Mouse (Mus musculus) spleen, embryonic (tissue): ENCODE data around the gene Evx1.

Source experiments
- CTCF ChIA-PET: fragments of 350-600 bp; sonication (Branson Sonifier 250); formaldehyde crosslinking; loops from one replicate; lab custom pipeline; 2022; lab: Charles Lee

Evx1 gene

GRCm38 (mm10) chr6:52290186-52290585 lies 23.1 kb upstream of the Evx1 start:
- CTCF ChIA-PET = interaction anchor here (0.6 kb wide), 1 partner anchor 1484 kb away, joined by 7 read pairs; no protein-coding TSS in a partner anchor

- CTCF ChIA-PET = no interaction called here
Measured at GRCm38 (mm10) chr6:52291021-52291860, 22.1 kb upstream of the Evx1 start.

GRCm38 (mm10) chr6:52292328-52292727 lies 21.0 kb upstream of the Evx1 start:
- CTCF ChIA-PET = no interaction called here

GRCm38 (mm10) chr6:52294616-52295015 lies 18.7 kb upstream of the Evx1 start:
- CTCF ChIA-PET = no interaction called here

GRCm38 (mm10) chr6:52298511-52298910 lies 14.8 kb upstream of the Evx1 start:
- CTCF ChIA-PET = no interaction called here

- CTCF ChIA-PET = no interaction called here
Measured at GRCm38 (mm10) chr6:52300806-52301205, 12.5 kb upstream of the Evx1 start.

GRCm38 (mm10) chr6:52303426-52303825 lies 9.9 kb upstream of the Evx1 start:
- CTCF ChIA-PET = interaction anchor here (0.7 kb wide), 1 partner anchor 246 kb away, joined by 3 read pairs; no protein-coding TSS in a partner anchor

GRCm38 (mm10) chr6:52305877-52306389 lies 7.4 kb upstream of the Evx1 start:
- CTCF ChIA-PET = no interaction called here

- CTCF ChIA-PET = no interaction called here
Measured at GRCm38 (mm10) chr6:52309766-52310165, 3.5 kb upstream of the Evx1 start.

- CTCF ChIA-PET = no interaction called here
Measured at GRCm38 (mm10) chr6:52310366-52310765, 2.9 kb upstream of the Evx1 start.

- CTCF ChIA-PET = no interaction called here
Measured at GRCm38 (mm10) chr6:52311661-52312557, 1.4 kb upstream of the Evx1 start.

- CTCF ChIA-PET = no interaction called here
Measured at GRCm38 (mm10) chr6:52312558-52312915, 761 bp upstream of the Evx1 start.

GRCm38 (mm10) chr6:52314304-52315100 lies 1.2 kb downstream of the Evx1 start:
- CTCF ChIA-PET = no interaction called here

GRCm38 (mm10) chr6:52315441-52316412 lies 2.4 kb downstream of the Evx1 start:
- CTCF ChIA-PET = no interaction called here

- CTCF ChIA-PET = no interaction called here
Measured at GRCm38 (mm10) chr6:52316413-52317184, 3.3 kb downstream of the Evx1 start.

GRCm38 (mm10) chr6:52317461-52318180 lies 4.3 kb downstream of the Evx1 start:
- CTCF ChIA-PET = no interaction called here

GRCm38 (mm10) chr6:52318271-52318670 lies 5.0 kb downstream of the Evx1 start:
- CTCF ChIA-PET = no interaction called here

- CTCF ChIA-PET = no interaction called here
Measured at GRCm38 (mm10) chr6:52319956-52320690, 6.8 kb downstream of the Evx1 start.
